Mouse (Mus musculus) embryo, embryonic 10 days (tissue): ENCODE data around the gene Tppp2.

Experiments used
- DNase-seq: peaks from one replicate; pipeline ENCODE4 v3.0.0-alpha.2; 2015; ENCODE audit warnings: low spot score

Tppp2 gene

GRCm38 (mm10) chr14:51918125-51918524 lies at the start of gene Tppp2:
TSS of gene Tppp2 (plus strand) at chr14:51918425.
- DNase-seq: no peak

GRCm38 (mm10) chr14:51870756-51871155 lies 47.5 kb upstream of the Tppp2 start:
- no peak for DNase-seq

- DNase-seq: no peak
Observed at GRCm38 (mm10) chr14:51871741-51872140, 46.5 kb upstream of the Tppp2 start.

- DNase-seq: no peak
Observed at GRCm38 (mm10) chr14:51877517-51877916, 40.7 kb upstream of the Tppp2 start.

- peak; percentile 85 for DNase-seq
Observed at GRCm38 (mm10) chr14:51883527-51884030, 34.6 kb upstream of the Tppp2 start.

- peak; percentile 35 for DNase-seq
Observed at GRCm38 (mm10) chr14:51884031-51884544, 34.1 kb upstream of the Tppp2 start.

- peak; percentile 99 for DNase-seq
Observed at GRCm38 (mm10) chr14:51884598-51885331, 33.5 kb upstream of the Tppp2 start, which contains the start of gene Mettl17. TSS of gene Mettl17 (plus strand) at chr14:51884842.

GRCm38 (mm10) chr14:51886051-51886450 lies 32.2 kb upstream of the Tppp2 start:
- DNase-seq: no peak

GRCm38 (mm10) chr14:51889833-51890232 lies 28.4 kb upstream of the Tppp2 start:
- no peak for DNase-seq

GRCm38 (mm10) chr14:51892191-51892939 lies 25.9 kb upstream of the Tppp2 start, which contains the start of gene Slc39a2:
TSS of gene Slc39a2 (plus strand) at chr14:51892889.
- DNase-seq: no peak

GRCm38 (mm10) chr14:51893094-51893794 lies 25.0 kb upstream of the Tppp2 start:
- DNase-seq: no peak

GRCm38 (mm10) chr14:51893809-51894208 lies 24.4 kb upstream of the Tppp2 start:
- no peak for DNase-seq

GRCm38 (mm10) chr14:51895071-51895470 lies 23.2 kb upstream of the Tppp2 start:
- DNase-seq: no peak

GRCm38 (mm10) chr14:51896019-51896418 lies 22.2 kb upstream of the Tppp2 start:
- no peak for DNase-seq

GRCm38 (mm10) chr14:51896539-51897170 lies 21.6 kb upstream of the Tppp2 start:
- DNase-seq: no peak

GRCm38 (mm10) chr14:51899351-51899750 lies 18.9 kb upstream of the Tppp2 start:
- no peak for DNase-seq

- DNase-seq: peak; percentile 88
Observed at GRCm38 (mm10) chr14:51902806-51903710, 15.2 kb upstream of the Tppp2 start.

GRCm38 (mm10) chr14:51903782-51904181 lies 14.4 kb upstream of the Tppp2 start:
- DNase-seq: no peak

- DNase-seq: no peak
Observed at GRCm38 (mm10) chr14:51904706-51905105, 13.5 kb upstream of the Tppp2 start.

GRCm38 (mm10) chr14:51906102-51906501 lies 12.1 kb upstream of the Tppp2 start:
- no peak for DNase-seq

- no peak for DNase-seq
Observed at GRCm38 (mm10) chr14:51911301-51911700, 6.9 kb upstream of the Tppp2 start.
